Mouse (Mus musculus) forebrain, embryonic 10.5 days (tissue): ENCODE results near the gene Prss43. TPM values are rescaled to one million over a fixed set of nuclear protein-coding genes. Genes with fewer than 3 reads are reported as not detected.

Source experiments
- DNase-seq: peaks from one replicate; pipeline ENCODE4 v3.0.0-alpha.2; 2017; ENCODE audit warnings: low spot score; ENCODE audit errors: extremely low spot score
- H3K27ac ChIP-seq: fragments of 300-500 bp; sonication (generic); 2 replicates; pipeline ENCODE4 v1.5.1; 2016; ENCODE audit warnings: mild to moderate bottlenecking
- H3K27me3 ChIP-seq: fragments of 300-500 bp; sonication (generic); 2 replicates; pipeline ENCODE4 v1.6.1; 2016; ENCODE audit warnings: mild to moderate bottlenecking; ENCODE audit not compliant: poor library complexity, severe bottlenecking
- H3K36me3 ChIP-seq: fragments of 300-500 bp; sonication (generic); replicated peaks from 2 replicates; pipeline ENCODE4 v1.6.1; 2016; ENCODE audit warnings: mild to moderate bottlenecking, moderate library complexity
- H3K4me1 ChIP-seq: fragments of 300-500 bp; sonication (generic); 2 replicates; pipeline ENCODE4 v1.6.1; 2016
- H3K4me3 ChIP-seq: fragments of 300-500 bp; sonication (generic); 2 replicates; pipeline ENCODE4 v1.5.1; 2016; ENCODE audit warnings: mild to moderate bottlenecking, moderate library complexity
- H3K9me3 ChIP-seq: fragments of 300-500 bp; sonication (generic); 2 replicates; pipeline ENCODE4 v1.6.1; 2016; ENCODE audit warnings: mild to moderate bottlenecking, moderate library complexity
- WGBS: fragments of 180-500 bp; shearing (Covaris S2); methylation state at CpG from one replicate; pipeline ENCODE4 v1.1.7; 2016; 5-methylcytosine and 5-hydroxymethylcytosine counted together
- polyA plus RNA-seq: library from polyadenylated mRNA; unstranded; fragments of >200 nt; fragmentation: Nextera tagmentation; extraction: Ambion mirVana; gene quantifications from 2 replicates; pipeline ENCODE4 v1.2.1, GENCODE M21; 2016

Gene Prss43
- polyA plus RNA-seq, 1 experiment from 2014 or later = not detected

- WGBS = 80% methylated on average over 7 of the region's 7 CpGs
- no peak for DNase-seq
- peaks cover 43% of the 10 kb centered on the region for H3K27me3 ChIP-seq
- H3K9me3 ChIP-seq = no peaks in the 10 kb centered on the region
- no peak overlapping the region for H3K27ac ChIP-seq
- H3K4me3 ChIP-seq = no peak overlapping the region
- H3K36me3 ChIP-seq = no peaks in the 10 kb centered on the region
- H3K4me1 ChIP-seq = peaks cover 13% of the 10 kb centered on the region
Measured at GRCm38 (mm10) chr9:110855903-110856302, 29.4 kb downstream of the Prss43 start.

GRCm38 (mm10) chr9:110856920-110857319 is 30.4 kb downstream of the Prss43 start:
- peaks cover 13% of the 10 kb centered on the region for H3K4me1 ChIP-seq
- H3K9me3 ChIP-seq = no peaks in the 10 kb centered on the region
- no peak for DNase-seq
- no peaks in the 10 kb centered on the region for H3K36me3 ChIP-seq
- WGBS = 73% methylated on average over 4 of the region's 4 CpGs
- no peak overlapping the region for H3K27ac ChIP-seq
- peaks cover 43% of the 10 kb centered on the region for H3K27me3 ChIP-seq
- H3K4me3 ChIP-seq = no peak overlapping the region

- Histone ChIP-seq H3K27ac (peak within 1 kb of the TSS; percentile 44), H3K9me3 (no peaks in the 10 kb centered on the region)
- WGBS = 8% methylated on average over 46 of the region's 50 CpGs
Measured at GRCm38 (mm10) chr9:110857781-110858472, 31.4 kb downstream of the Prss43 start, which contains the start of gene Prss50. Gene Prss50, plus strand, starts transcription at chr9:110857967.

GRCm38 (mm10) chr9:110858523-110858922 is 32.0 kb downstream of the Prss43 start:
- Histone ChIP-seq H3K27ac (no peak overlapping the region), H3K4me1 (peaks cover 13% of the 10 kb centered on the region), H3K9me3 (no peaks in the 10 kb centered on the region), H3K4me3 (no peak overlapping the region), H3K27me3 (peaks cover 43% of the 10 kb centered on the region), H3K36me3 (no peaks in the 10 kb centered on the region)
- no peak for DNase-seq
- 53% methylated on average over 5 of the region's 5 CpGs for WGBS

More at GRCm38 (mm10) chr9:110857781-110858472, 31.4 kb downstream of the Prss43 start, which contains the start of gene Prss50:
- peak; percentile 31 for DNase-seq
- Histone ChIP-seq H3K4me1 (peaks cover 13% of the 10 kb centered on the region), H3K27me3 (peaks cover 43% of the 10 kb centered on the region), H3K4me3 (peak within 1 kb of the TSS; percentile 54), H3K36me3 (no peaks in the 10 kb centered on the region)

- H3K36me3 ChIP-seq = no peaks in the 10 kb centered on the region
- H3K4me3 ChIP-seq = no peak overlapping the region
- H3K27ac ChIP-seq = no peak overlapping the region
- peaks cover 43% of the 10 kb centered on the region for H3K27me3 ChIP-seq
- H3K4me1 ChIP-seq = peaks cover 13% of the 10 kb centered on the region
- no peaks in the 10 kb centered on the region for H3K9me3 ChIP-seq
- DNase-seq = no peak
- 94% methylated on average over 5 of the region's 5 CpGs for WGBS
Measured at GRCm38 (mm10) chr9:110858967-110859596, 32.6 kb downstream of the Prss43 start.

GRCm38 (mm10) chr9:110871030-110871429 is 44.5 kb downstream of the Prss43 start:
- H3K9me3 ChIP-seq = no peaks in the 10 kb centered on the region
- peak; percentile 47 for DNase-seq
- 22% methylated on average over 7 of the region's 7 CpGs for WGBS
- peaks cover 52% of the 10 kb centered on the region for H3K27me3 ChIP-seq
- H3K36me3 ChIP-seq = no peaks in the 10 kb centered on the region
- no peak overlapping the region for H3K27ac ChIP-seq
- H3K4me1 ChIP-seq = peaks cover 23% of the 10 kb centered on the region
- H3K4me3 ChIP-seq = no peak overlapping the region

DNA sequence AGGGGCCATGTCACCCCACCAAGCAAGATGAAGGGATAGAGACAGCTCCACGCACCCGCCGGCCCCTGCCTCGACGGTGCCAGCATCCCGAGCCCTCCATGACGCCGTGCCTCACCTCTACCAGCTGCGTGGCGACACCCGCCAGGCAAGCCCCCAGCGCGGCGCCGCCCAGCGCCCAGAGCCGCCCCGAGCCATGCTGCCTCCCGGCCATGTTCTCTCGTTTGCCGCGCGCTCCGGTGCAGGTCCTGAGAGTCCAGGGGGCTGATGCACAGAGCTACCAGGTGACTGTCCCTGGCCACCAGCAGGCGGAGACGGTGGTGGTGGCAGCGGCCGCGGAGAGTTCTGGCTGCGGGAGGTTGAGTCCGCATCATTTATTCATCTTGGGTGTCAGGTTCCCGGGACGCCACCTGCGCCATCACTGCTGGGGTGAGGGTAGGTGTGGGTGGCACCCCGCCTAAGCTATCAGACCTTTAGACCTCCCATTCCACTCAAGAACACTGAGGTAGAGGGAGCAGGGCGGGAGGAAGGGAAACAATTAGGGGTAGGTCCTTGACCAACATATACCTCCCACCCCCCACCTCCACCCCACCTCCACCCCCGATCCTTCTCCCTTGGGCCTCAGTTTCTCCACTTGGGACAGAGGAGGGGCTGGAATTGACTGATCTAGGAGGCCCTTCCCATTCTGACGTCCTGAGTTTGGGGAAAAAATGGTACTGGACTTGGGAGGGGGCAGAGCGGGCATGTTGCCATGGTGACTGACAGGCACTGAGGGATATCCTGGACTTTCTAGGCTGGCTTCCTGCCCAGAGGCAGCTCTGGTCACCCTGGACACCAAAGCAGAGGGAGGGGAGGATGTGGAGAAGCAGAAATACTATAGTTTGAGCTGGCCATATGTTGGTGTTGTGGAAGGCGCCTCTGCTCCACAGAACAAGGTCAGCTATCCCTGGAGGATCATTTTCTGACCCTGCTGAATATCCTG is 47.5 kb downstream of the Prss43 start:
- Histone ChIP-seq H3K9me3 (no peaks in the 10 kb centered on the region), H3K27ac (peak overlapping the region; percentile 60), H3K4me3 (peak overlapping the region; percentile 51), H3K27me3 (peaks cover 77% of the 10 kb centered on the region), H3K4me1 (peaks cover 23% of the 10 kb centered on the region), H3K36me3 (no peaks in the 10 kb centered on the region)
- 11% methylated on average over 40 of the region's 40 CpGs for WGBS
- DNase-seq = no peak

DNA sequence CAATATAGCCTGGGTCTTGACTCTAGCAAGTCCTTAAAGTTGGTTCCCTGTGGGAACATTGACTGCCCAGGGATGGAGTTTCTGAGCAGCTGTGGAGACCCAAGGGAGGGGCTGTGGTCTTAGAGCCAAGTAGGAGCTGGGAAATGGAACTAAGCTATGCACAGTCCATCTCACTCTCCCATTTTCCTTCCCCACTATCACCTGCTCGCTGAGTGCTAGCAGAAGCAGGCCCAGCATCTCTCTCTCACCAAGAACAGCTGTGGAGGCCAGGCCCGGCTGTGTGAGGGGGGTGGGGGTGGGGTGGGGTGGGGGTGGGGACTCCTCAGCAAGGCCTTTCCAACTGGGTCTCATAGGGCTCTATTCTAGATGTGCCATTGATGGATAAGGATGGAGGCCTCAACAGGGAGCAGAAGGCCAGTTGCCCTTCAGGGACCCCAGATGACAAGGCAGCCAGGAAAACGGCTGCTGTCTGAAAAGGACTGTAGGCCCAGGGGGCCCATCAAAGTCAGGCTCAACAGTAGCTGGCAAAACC is 48.2 kb downstream of the Prss43 start:
- Histone ChIP-seq H3K27me3 (peaks cover 84% of the 10 kb centered on the region), H3K36me3 (no peaks in the 10 kb centered on the region), H3K4me3 (no peak overlapping the region), H3K9me3 (no peaks in the 10 kb centered on the region), H3K4me1 (peaks cover 29% of the 10 kb centered on the region), H3K27ac (no peak overlapping the region)
- 23% methylated on average over 3 of the region's 3 CpGs for WGBS
- no peak for DNase-seq

DNA sequence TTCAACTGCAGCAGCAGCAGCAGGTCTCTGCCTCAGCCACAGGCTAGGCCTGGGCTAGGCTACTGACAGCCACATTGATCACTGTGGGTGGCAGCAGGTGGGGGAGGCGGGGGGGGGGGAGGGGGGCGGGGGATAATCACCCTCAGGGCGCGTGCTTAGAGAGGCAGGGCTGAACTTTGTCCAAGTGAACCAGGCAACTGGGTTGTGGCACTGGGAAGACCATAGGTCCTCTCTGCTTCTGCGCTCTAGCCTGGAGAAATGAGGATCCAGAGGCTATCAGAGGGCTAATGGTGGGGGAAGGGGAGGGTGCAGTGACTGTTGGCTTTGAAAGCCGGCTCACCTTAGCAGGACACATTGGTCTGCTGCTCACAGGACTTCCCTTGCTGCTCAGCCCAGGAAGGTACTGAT is 48.8 kb downstream of the Prss43 start:
- Histone ChIP-seq H3K4me3 (no peak overlapping the region), H3K27ac (peak overlapping the region; percentile 30; the same call in 1 of the 2 replicates)
- WGBS = 14% methylated on average over 5 of the region's 6 CpGs

DNA sequence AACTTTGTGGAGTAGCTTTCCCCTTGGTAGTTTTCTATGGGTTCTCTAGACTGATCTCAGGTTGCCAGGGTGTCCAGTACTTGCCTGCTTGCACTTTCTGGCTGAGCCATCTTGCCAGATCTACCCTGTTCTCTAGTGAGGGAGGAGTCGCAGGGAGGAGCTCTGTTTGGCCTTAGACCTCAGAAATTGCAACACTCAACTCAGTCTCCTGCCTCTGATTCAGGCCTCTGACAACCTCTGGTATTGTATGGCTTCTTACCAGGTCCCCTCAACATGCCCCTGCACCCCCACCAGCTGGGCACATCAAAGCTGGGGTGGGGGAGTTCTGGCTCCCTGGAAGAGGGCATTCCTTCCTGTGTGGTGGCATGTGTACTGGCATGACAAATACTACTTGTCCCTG is 50.9 kb downstream of the Prss43 start:
- DNase-seq = no peak
- Histone ChIP-seq H3K27me3 (peaks cover 92% of the 10 kb centered on the region), H3K9me3 (no peaks in the 10 kb centered on the region), H3K4me1 (peaks cover 40% of the 10 kb centered on the region), H3K36me3 (no peaks in the 10 kb centered on the region), H3K27ac (no peak overlapping the region), H3K4me3 (no peak overlapping the region)
- 90% methylated on average over 1 of the region's 1 CpGs for whole genome bisulfite sequencing

More for the DNA sequence above, 48.8 kb downstream of the Prss43 start:
- H3K4me1 ChIP-seq = peaks cover 35% of the 10 kb centered on the region
- H3K9me3 ChIP-seq = no peaks in the 10 kb centered on the region
- DNase-seq = no peak
- no peaks in the 10 kb centered on the region for H3K36me3 ChIP-seq
- peaks cover 87% of the 10 kb centered on the region for H3K27me3 ChIP-seq

DNA sequence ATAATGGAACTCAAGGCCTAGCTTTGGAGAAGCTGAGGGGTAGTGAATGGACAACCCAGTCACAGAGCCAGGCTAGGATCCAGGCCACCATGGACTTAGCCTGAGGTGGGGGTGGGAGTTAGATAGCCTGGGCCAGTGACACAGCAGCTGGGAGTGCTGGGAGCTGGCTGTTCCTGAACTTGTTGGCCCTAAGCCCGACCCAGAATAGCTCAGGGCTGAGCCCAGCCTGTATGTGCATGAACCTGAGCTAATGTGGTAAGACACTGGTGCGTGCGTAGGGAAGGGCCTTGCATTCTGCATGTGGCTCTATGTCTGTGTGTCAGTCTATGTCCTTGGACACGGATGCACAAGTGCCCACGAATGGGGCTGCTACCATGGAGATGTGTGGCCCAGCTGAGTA is 51.4 kb downstream of the Prss43 start:
- Histone ChIP-seq H3K4me3 (no peak overlapping the region), H3K4me1 (peaks cover 40% of the 10 kb centered on the region), H3K27ac (no peak overlapping the region), H3K27me3 (peaks cover 89% of the 10 kb centered on the region), H3K36me3 (no peaks in the 10 kb centered on the region), H3K9me3 (no peaks in the 10 kb centered on the region)
- no peak for DNase-seq
- 86% methylated on average over 5 of the region's 5 CpGs for WGBS

DNA sequence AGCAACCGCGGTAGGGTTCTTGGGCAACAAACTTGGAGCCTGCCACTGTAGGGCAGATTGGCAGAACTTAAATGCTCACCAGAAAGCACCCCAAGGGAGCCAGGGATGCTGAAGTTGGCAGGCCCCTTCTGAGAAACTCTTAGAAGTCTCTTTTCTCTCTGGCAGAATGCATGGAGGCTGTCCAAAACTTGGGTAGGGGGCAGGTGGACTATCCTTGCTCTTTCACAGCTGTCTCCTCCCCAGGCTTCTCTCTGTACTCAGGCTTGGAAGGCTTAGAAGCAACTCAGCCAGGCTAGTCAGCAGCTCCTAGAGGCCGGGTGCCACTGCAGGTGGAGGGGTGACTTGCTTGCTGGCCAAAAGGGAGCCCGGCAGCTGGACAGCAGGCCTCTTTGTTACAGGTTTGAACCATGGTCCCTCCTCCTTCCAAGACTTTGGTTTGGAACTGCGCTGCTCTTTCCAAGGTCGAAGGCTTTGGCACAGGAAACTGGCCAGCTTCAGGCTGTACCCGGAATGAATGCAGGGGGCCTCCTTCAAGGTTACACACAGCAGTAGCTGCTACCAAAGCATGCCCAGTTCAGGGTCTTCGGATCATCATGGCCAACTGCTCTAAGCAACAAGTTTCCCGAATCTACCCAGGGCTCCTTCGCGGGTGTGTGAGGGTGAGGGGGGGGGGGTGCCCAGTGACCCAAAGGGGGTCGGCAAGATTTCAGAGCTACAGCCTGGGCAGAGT is 52.9 kb downstream of the Prss43 start, which contains the start of gene Als2cl:
Gene Als2cl, plus strand, starts transcription at position 680 of the 730 bp plus-strand sequence.
- DNase-seq = no peak
- H3K27ac ChIP-seq = peak within 1 kb of the TSS; percentile 49; the same call in 1 of the 2 replicates
- no peaks in the 10 kb centered on the region for H3K36me3 ChIP-seq
- no peaks in the 10 kb centered on the region for H3K9me3 ChIP-seq
- peak within 1 kb of the TSS; percentile 62 for H3K4me3 ChIP-seq
- H3K27me3 ChIP-seq = peaks cover 81% of the 10 kb centered on the region
- peaks cover 30% of the 10 kb centered on the region for H3K4me1 ChIP-seq
- WGBS = 16% methylated on average over 12 of the region's 12 CpGs
